Mouse (Mus musculus) G1E (cell line): ENCODE results near the gene Olfr1426.

Experiments
- CTCF ChIP-seq: IDR thresholded peaks from 2 replicates; pipeline ENCODE4 v1.5.1; 2012; ENCODE audit warnings: low read depth, low read length, inconsistent platforms, mixed read lengths
- GATA1 ChIP-seq: IDR thresholded peaks from 2 replicates; pipeline ENCODE4 v1.6.1; 2012; ENCODE audit warnings: borderline replicate concordance, low read length, inconsistent platforms, mixed read lengths
- GATA2 ChIP-seq: IDR thresholded peaks from 2 replicates; pipeline ENCODE4 v1.6.1; 2012; ENCODE audit warnings: low read depth, low read length, inconsistent platforms, borderline replicate concordance
- POLR2AphosphoS5 ChIP-seq: IDR thresholded peaks from 2 replicates; pipeline ENCODE4 v1.6.1; 2012; ENCODE audit warnings: low read depth, low read length, inconsistent platforms; ENCODE audit not compliant: insufficient replicate concordance
- TAL1 ChIP-seq: conservative IDR thresholded peaks from 2 replicates; pipeline ENCODE4 v1.6.1; 2012; ENCODE audit warnings: low read depth, low read length, inconsistent platforms, mixed read lengths

DNA sequence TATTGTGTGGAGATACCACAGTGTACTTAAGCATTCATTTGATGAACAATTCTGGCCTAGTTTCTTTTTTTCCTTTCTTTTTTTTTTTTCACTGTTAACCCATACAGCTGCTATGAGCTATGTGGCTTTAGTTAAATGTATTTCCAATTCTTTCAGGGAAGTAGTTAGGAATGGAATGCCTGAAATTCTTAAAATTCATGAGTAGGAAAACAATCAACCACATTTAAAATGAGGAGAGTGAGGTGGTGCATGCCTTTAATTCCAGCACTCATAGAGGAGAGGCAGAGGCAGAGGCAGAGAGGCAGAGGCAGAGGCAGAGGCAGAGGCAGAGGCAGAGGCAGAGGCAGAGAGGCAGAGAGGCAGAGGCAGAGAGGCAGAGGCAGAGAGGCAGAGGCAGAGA lies 54.1 kb downstream of the Olfr1426 start:
- TF ChIP-seq POLR2AphosphoS5 (no peak), GATA1 (no peak), CTCF (no peak), TAL1 (no peak), GATA2 (no peak)
